Mouse (Mus musculus): ENCODE results near the gene Wnk2. TPM values are rescaled to one million over a fixed set of nuclear protein-coding genes. Genes with fewer than 3 reads are reported as not detected.

The Wnk2 gene
- polyA plus RNA-seq (2014; fragmentation: Illumina TruSeq; extraction: RNeasy Lipid Tissue Mini Kit (QIAGEN cat#74804); ENCODE audit: low read depth, low replicate concordance), result not detected

DNA sequence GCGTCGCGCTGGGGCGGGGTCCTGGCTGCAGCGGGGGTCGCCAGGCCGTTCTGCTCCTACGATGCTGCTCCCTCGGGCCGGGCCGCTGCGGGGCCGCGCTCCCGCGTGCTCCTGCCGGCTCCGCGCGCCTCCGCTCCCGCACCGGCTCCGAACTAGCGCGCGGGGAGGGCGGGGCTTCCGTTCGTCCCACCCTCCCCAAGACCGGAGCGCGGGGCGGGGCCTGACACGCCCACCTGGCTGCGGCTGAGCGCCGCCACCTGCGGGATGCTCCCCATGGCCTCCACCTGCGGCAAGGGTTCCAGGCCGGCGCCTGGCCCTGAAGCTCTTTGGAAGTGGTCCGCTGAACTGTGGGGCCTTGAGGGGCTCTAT, at the start of gene Wnk2:
Wnk2 (minus strand) TSS at position 157 of the 369 bp plus-strand sequence.

GRCm38 (mm10) chr13:49187288-49188218, 39.7 kb upstream of the Wnk2 start, which contains the start of gene Ninj1:
Ninj1 (plus strand) TSS chr13:49187485.

Other genes starting within 250 kb of the Wnk2 start
- gene Fam120a, start 180.0 kb downstream of the Wnk2 start, polyA plus RNA-seq (2014; fragmentation: Illumina TruSeq; extraction: RNeasy Lipid Tissue Mini Kit (QIAGEN cat#74804); ENCODE audit: low read depth, low replicate concordance), result 100 TPM
- 6.9 TPM for gene Ninj1, start 39.5 kb upstream of the Wnk2 start, polyA plus RNA-seq (2014; fragmentation: Illumina TruSeq; extraction: RNeasy Lipid Tissue Mini Kit (QIAGEN cat#74804); ENCODE audit: low read depth, low replicate concordance)
- gene Card19, start 68.0 kb upstream of the Wnk2 start, polyA plus RNA-seq (2014; fragmentation: Illumina TruSeq; extraction: RNeasy Lipid Tissue Mini Kit (QIAGEN cat#74804); ENCODE audit: low read depth, low replicate concordance), result 0.74 TPM
- not detected for gene Susd3, start 100.7 kb upstream of the Wnk2 start, polyA plus RNA-seq (2014; fragmentation: Illumina TruSeq; extraction: RNeasy Lipid Tissue Mini Kit (QIAGEN cat#74804); ENCODE audit: low read depth, low replicate concordance)
- 0.21 TPM for gene Fgd3, start 172.3 kb upstream of the Wnk2 start, polyA plus RNA-seq (2014; fragmentation: Illumina TruSeq; extraction: RNeasy Lipid Tissue Mini Kit (QIAGEN cat#74804); ENCODE audit: low read depth, low replicate concordance)
- gene Bicd2, start 193.6 kb upstream of the Wnk2 start, polyA plus RNA-seq (2014; fragmentation: Illumina TruSeq; extraction: RNeasy Lipid Tissue Mini Kit (QIAGEN cat#74804); ENCODE audit: low read depth, low replicate concordance), result 9.6 TPM

Measured in liver, adult 10 weeks (tissue).